Mouse (Mus musculus): Measurements from ENCODE around the gene Rb1.

Rb1 gene

GRCm38 (mm10) chr14:73258181-73258580, 67.4 kb downstream of the Rb1 start:
- DNase-seq: no peak

GRCm38 (mm10) chr14:73257348-73257747, 68.3 kb downstream of the Rb1 start:
- no peak for DNase-seq

GRCm38 (mm10) chr14:73255426-73255970, 70.1 kb downstream of the Rb1 start:
- DNase-seq: no peak

GRCm38 (mm10) chr14:73254412-73254811, 71.2 kb downstream of the Rb1 start:
- DNase-seq: peak; percentile 6 to 31

GRCm38 (mm10) chr14:73253453-73254251, 72.0 kb downstream of the Rb1 start:
- DNase-seq: peak; percentile 56 to 77

GRCm38 (mm10) chr14:73252276-73252675, 73.3 kb downstream of the Rb1 start:
- no peak for DNase-seq

GRCm38 (mm10) chr14:73250056-73250455, 75.6 kb downstream of the Rb1 start:
- DNase-seq: no peak

- DNase-seq: no peak
These were observed 81.5 kb downstream of the Rb1 start for GRCm38 (mm10) chr14:73244061-73244597.

GRCm38 (mm10) chr14:73239857-73240256, 85.8 kb downstream of the Rb1 start:
- no peak for DNase-seq

- DNase-seq: peak; percentile 29 to 44
These were observed 86.3 kb downstream of the Rb1 start for GRCm38 (mm10) chr14:73239291-73239690.

- DNase-seq: peak; percentile 55 to 72
These were observed 86.9 kb downstream of the Rb1 start for GRCm38 (mm10) chr14:73238498-73239250.

GRCm38 (mm10) chr14:73237848-73238321, 87.7 kb downstream of the Rb1 start, which contains the start of gene Lpar6:
Gene Lpar6 (plus strand): TSS chr14:73237895.
- peak; percentile 68 to 76 for DNase-seq

- peak in 1 of 2 experiments; percentile 16 for DNase-seq
These were observed 91.1 kb downstream of the Rb1 start for GRCm38 (mm10) chr14:73234468-73235031.

GRCm38 (mm10) chr14:73231286-73231982, 94.2 kb downstream of the Rb1 start:
- DNase-seq: peak in 1 of 2 experiments; percentile 9

GRCm38 (mm10) chr14:73226849-73227248, 98.8 kb downstream of the Rb1 start:
- no peak for DNase-seq

- no peak for DNase-seq
These were observed 99.3 kb downstream of the Rb1 start for GRCm38 (mm10) chr14:73226346-73226745.

- DNase-seq: no peak
These were observed 103.2 kb downstream of the Rb1 start for GRCm38 (mm10) chr14:73222316-73222970.

- DNase-seq: no peak
These were observed 108.6 kb downstream of the Rb1 start for GRCm38 (mm10) chr14:73217062-73217461.

GRCm38 (mm10) chr14:73211477-73211876, 114.1 kb downstream of the Rb1 start:
- no peak for DNase-seq

GRCm38 (mm10) chr14:73210196-73210595, 115.4 kb downstream of the Rb1 start:
- no peak for DNase-seq

GRCm38 (mm10) chr14:73209262-73209661, 116.4 kb downstream of the Rb1 start:
- no peak for DNase-seq

- DNase-seq: no peak
These were observed 121.6 kb downstream of the Rb1 start for GRCm38 (mm10) chr14:73204016-73204415.
